Mouse (Mus musculus) bone marrow, adult 2 months (tissue): ENCODE data around the gene Calcrl. TPM values are rescaled to one million over a fixed set of nuclear protein-coding genes. Genes with fewer than 3 reads are reported as not detected.

Experiments used
- H3K27ac ChIP-seq: fragments of 200-500 bp; 2 replicates; pipeline ENCODE4 v1.5.1; 2012; ENCODE audit warnings: low read depth, mild to moderate bottlenecking, control low read depth, inconsistent platforms, low read length; ENCODE audit not compliant: control insufficient read depth, poor library complexity, insufficient read depth
- H3K4me1 ChIP-seq: fragments of 200-500 bp; 2 replicates; pipeline ENCODE4 v1.6.1; 2011; ENCODE audit warnings: low read length; ENCODE audit not compliant: control insufficient read depth, insufficient read depth
- H3K4me3 ChIP-seq: fragments of 200-500 bp; replicated peaks from 2 replicates; pipeline ENCODE3; 2011; ENCODE audit warnings: mild to moderate bottlenecking, low read depth, low read length, control low read depth; ENCODE audit not compliant: control insufficient read depth
- CTCF ChIP-seq: fragments of 200-500 bp; IDR thresholded peaks from 2 replicates; pipeline ENCODE4 v1.5.1; 2011; ENCODE audit warnings: low read length, control low read depth; ENCODE audit not compliant: control insufficient read depth, insufficient read depth
- POLR2A ChIP-seq: fragments of 200-500 bp; IDR thresholded peaks from 2 replicates; pipeline ENCODE4 v1.6.1; 2011; ENCODE audit warnings: low read depth, mild to moderate bottlenecking, control low read depth, low read length, borderline replicate concordance; ENCODE audit not compliant: control insufficient read depth
- WGBS: fragments of 180-500 bp; shearing (Covaris S2); methylation state at CpG from one replicate; pipeline ENCODE4 v1.1.7; 2018; 5-methylcytosine and 5-hydroxymethylcytosine counted together
- polyA plus RNA-seq: library from polyadenylated mRNA; stranded (reverse); fragments of >200 nt; gene quantifications from 2 replicates; pipeline ENCODE4 v1.2.4, GENCODE M21; 2011; ENCODE audit warnings: low replicate concordance; ENCODE audit not compliant: missing spikeins, insufficient read depth, insufficient read length

Calcrl gene
- polyA plus RNA-seq, 1 experiment, result 3.7 TPM

GRCm38 (mm10) chr2:84288940-84289557 is 136.2 kb downstream of the Calcrl start:
- no peak for TF ChIP-seq CTCF
- TF ChIP-seq POLR2A, result no peak
- Histone ChIP-seq H3K4me1 (no peaks in the 10 kb centered on the region), H3K27ac (no peak overlapping the region), H3K4me3 (no peak overlapping the region)
- WGBS, result 67% methylated on average over 7 of the region's 7 CpGs

Other genes with a start within 250 kb of the Calcrl start
- gene Tfpi, start 51.4 kb upstream of the Calcrl start, polyA plus RNA-seq, result 12.4 and 23.2 TPM in 2 replicates
- 11.0 and 25.2 TPM in 2 replicates for gene Ctnnd1, start 225.4 kb upstream of the Calcrl start, polyA plus RNA-seq
- 0.50 TPM in 1 of 2 replicates, not detected in the other for gene Btbd18, start 233.7 kb upstream of the Calcrl start, polyA plus RNA-seq
- 46.2 and 93.3 TPM in 2 replicates for gene Selenoh, start 245.4 kb upstream of the Calcrl start, polyA plus RNA-seq